Mouse (Mus musculus): ENCODE measurements around the gene Fgf2.
A peak's percentile ranks its signal among the peaks of the same experiment; 100 is the strongest.

The Fgf2 gene

DNA sequence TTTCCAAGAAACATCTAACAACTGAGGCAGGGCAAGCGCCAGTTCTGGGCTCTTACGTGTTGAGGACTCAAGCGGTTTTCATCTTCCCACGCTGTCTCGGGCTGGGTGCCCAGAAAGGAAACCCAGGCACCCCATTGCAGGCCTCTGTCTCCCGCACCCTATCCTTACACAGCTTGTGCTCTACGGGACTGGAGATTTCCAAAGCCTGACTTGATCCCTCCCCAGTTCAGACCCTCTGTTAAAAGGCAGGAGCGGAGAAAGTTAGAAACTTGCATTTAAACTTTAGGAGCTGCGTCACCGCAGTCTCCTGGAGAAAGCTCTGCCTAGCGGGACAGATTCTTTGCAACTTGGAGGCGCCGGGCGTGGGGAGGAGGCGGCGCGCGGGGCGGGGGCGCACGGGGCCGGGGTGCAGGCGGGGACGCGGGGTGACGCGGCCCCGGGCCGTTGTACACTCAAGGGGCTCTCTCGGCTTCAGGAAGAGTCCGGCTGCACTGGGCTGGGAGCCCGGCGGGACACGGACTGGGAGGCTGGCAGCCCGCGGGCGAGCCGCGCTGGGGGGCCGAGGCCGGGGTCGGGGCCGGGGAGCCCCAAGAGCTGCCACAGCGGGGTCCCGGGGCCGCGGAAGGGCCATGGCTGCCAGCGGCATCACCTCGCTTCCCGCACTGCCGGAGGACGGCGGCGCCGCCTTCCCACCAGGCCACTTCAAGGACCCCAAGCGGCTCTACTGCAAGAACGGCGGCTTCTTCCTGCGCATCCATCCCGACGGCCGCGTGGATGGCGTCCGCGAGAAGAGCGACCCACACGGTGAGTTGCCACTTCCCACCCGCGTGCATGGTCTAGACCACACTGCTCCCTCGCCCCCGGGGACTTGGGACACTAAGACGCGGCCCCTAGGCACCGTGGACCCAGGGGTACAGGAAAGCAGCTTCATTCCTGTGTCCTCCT lies at the start of gene Fgf2:
Fgf2 (plus strand) TSS at position 126 of the 945 bp plus-strand sequence.
- peak; percentile 22 for DNase-seq

DNA sequence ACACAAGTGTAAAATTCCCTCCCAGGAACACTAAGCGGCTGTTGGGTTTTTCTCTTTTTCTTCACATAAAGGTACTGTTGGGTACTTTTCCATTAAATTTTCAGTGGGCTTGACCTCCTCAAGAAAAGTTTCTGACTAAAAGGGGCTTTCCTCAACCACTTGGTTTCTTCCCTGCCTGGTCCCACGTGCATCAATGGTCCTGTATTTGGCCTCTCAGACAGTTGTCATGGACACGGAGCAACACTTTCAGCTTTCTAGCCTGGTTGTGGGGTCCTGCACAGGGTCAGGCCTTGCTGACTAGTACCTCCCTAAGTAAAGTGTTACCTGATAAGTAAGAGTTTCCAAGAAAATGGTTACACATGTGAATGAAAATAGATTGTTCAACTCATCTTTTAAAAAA lies 48.7 kb upstream of the Fgf2 start:
- DNase-seq, result no peak

DNA sequence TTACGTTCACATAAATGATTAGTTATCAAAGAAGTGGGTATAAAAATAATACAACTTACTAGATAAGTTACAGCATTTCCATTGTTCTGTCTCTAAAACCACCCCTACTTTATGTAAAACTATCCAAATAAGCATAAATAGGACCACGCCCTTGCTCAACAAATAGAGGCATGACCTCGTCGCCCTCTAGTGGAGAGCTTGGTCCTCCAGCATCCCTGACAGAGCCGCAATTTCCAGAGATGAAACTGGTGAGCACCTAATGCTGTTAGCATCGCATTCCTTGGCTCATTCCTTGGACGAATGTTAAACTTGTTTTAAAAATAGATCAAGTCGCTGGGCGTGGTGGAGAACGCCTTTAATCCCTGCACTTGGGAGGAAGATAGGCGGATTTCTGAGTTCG lies 45.5 kb upstream of the Fgf2 start:
- peak; percentile 65 for DNase-seq

DNA sequence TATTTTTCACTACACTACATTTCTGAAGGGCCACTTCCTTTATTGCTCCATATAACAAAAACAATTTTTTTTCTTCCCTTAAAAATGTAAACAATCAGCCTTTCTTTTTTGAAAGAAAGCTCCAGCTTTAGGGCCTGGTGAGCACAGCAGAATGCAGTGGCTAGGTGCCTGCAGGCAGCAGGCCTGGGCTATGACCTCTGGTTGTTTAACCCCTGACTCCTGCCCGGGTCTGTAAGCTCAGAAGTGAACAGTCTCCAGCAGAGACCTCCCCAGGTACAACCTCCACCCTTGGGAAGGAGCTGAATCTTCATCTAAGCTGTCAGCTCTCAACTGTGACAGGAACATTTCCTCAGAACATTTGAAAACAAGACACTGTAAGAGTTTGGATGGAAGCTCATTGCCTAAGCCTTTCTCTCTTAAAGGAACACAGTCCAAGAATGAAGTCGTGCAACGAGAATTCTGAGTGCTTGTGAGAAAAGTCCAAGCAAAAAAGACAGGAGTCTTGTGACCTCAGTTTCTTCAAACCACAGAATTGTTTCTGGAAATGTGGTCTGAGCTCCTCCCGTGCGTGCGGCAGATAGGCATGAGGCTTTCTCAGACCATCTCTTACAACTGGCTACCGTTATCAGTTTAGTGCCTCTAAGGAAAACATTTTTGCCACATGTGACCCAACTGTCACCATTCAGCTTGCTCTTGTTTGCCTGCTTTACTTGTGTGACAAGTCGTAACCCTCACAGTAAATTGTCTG lies 44.6 kb upstream of the Fgf2 start:
- DNase-seq, result no peak

DNA sequence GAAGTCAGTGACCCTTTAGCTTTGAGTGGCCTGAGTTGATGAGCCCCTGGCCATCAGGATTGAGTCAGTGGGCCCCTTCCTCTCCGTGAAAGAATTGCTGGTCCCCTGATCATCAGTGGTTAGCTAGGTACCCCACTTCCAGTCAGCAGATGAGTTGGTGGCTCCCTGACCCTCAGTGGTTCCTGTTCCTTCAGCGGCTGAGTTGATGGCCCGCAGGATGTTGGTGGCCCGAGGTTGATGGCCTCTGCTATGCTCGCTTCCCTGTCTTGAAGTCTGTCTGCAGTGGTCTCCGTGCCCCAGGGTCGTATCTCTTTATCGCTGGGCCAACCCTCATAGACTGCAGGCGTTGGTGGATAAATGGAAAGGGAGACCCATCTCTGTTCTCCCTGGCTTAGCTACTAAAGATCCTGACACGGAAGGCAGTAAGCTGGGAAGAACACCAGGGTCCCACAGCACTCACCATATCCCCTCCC lies 36.2 kb upstream of the Fgf2 start:
- no peak for DNase-seq

DNA sequence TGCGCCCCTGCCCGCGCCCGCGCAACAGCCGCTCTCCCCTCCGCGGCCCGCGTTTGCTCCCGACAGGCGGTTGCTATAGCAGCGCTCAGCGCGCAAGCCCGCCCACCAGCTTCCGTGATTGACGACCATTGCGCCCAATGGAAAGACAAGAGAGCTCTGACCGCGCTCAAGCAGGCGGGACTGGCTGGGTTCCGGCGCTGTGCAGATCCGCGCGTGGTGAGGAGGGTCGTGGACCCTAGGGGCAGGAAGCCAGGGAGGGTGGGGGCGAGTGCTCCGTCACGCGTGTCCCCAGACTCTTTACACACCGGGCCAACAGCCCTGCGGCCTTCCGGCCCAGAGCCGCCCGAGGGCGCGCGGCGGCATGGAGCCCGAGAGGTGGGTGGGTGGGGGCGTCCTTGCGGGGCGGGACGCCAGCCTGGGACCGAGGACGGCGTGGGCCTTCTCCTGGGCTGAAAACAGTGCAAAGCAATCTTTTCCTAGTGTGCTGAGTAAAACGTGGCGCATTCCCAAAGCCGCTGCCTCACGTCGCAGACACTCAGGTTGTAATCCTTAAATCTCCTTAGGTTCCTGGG lies 35.7 kb upstream of the Fgf2 start, which contains the start of the genes Bbs12 and Cetn4:
Bbs12 (plus strand) TSS at position 185 of the 572 bp plus-strand sequence.
Cetn4 (minus strand) TSS at position 339 of the 572 bp plus-strand sequence.
- DNase-seq, result peak; percentile 98

DNA sequence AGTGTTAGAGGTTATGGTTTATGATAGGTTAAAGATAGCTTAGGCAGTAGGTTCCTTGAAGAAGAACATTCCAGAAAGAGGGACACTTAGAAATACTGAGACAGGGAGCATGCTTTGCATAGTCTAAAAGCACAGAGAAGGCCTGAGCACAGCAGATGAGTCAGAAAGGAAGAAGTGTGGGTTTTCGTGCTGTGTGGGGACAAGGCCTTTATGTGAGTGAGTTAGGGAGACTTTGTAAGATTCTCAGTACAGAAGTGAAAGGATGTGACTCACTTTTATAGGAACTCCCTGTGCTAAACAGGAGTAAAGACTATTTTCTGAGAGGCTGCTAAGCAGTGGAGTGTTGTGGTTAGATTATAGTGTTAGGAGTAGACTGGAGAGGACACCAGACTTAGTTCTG lies 34.8 kb upstream of the Fgf2 start:
- peak; percentile 19 for DNase-seq

DNA sequence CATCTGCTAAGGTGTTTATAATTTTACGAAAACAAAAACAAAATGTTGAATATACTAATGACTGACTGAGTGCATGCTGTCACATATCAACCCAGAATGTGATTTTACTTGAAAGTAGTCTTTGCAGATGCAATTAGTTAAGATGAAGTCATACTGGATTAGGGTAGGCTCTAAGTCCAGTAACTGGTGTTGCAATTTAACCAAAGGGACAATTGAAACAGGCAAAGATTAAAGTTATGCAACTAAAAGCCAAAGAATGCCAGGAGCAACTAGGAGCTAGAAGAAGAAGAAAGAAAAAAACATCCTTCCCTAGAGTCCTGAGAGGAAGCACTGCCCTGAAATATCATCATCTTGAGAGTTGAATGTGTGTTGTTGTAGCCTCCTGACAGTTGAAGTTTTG lies 31.9 kb upstream of the Fgf2 start:
- DNase-seq, result no peak

DNA sequence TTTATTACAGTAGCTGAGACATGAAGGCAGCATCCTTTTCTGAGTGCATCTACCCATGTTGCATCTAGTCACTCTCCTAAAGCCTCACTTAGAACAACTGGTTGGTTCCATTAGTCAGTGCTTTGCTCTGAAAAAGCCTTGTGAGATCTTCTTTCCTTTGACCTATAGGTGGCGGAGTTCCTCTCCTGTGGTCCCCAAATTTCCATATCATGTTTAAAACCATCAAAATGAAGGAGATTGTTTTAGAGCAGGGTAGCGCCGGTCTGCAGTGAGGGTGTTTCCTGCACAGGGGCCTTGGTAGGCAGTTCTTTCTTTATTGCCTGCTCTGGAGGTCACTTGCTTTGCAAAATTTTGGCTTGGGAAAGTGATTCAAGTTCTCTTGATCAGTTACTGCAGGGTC lies 23.8 kb upstream of the Fgf2 start:
- peak; percentile 14 for DNase-seq

DNA sequence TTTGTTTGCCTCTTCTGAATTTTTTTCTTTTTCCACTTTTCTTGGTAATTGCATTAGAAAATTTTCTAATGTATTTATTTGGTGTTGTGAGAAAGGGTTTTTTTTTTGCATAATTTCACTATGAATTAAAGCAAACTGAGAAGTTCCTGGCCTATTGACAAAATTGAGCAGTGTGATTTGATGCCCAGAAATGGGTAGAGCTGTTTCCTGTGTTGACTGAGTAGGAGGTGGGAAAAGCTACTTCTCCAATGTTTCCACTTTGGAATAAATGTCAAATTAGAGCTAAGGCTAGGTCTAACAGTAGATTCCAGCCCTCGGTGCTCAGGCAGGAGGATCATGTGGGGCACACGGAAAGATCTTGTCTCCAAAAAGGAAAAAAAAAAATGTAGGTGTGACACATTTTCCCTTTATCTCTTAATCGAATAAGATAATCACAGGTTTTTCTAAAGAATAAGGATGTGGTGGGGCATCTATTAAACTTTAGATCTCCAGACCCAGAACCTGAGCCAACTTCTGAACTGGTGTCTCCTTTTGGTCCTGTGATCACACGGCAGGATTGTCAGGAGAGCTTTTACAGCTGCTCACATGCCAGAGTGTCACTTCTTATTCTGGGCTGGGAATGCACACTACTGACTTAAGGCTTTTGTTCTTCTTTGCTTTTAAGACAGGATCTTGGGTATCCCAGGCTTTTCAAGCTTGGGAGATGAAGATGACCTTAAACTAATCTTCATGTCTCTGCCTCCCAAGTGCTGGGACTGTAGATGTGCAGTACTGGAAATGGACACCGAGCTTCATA lies 22.6 kb upstream of the Fgf2 start:
- no peak for DNase-seq

DNA sequence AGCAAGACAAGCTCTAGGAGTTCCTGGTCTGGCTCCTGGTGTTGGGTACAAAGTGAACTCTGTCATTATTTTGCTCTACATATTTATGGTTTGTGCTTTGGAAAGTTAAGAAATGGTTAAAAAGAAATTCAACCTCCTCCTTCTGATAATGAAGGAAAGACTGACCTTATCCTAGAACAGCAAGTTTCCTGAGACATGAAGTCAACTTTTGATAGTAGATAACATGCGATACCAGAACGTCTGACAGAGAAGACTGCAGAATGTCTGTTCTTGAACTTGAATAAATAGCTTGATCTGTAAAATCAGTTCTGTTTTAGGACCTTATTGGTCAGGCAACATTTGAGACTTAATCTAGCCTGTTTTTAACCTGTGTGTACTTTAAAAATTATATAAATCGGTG lies 21.5 kb upstream of the Fgf2 start:
- DNase-seq, result no peak

DNA sequence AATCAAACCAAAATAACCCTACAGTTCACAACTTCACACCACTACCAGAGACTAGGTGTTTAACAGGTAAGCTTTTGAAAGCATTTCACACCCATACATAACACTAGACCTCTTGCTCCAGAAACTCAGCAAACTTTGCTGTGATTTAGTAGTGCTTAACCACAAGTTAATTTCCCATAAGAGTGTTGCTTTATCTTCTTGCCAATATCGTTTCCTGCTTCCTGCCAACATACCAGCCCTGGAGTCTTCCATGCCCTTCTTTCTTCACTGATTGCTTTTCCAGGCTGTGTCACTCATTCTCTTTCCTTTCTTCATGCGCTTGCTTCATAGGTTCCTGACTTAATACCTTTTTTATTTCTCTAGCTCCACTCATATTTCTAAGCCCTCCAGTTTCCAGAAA lies 19.7 kb upstream of the Fgf2 start:
- DNase-seq, result no peak

DNA sequence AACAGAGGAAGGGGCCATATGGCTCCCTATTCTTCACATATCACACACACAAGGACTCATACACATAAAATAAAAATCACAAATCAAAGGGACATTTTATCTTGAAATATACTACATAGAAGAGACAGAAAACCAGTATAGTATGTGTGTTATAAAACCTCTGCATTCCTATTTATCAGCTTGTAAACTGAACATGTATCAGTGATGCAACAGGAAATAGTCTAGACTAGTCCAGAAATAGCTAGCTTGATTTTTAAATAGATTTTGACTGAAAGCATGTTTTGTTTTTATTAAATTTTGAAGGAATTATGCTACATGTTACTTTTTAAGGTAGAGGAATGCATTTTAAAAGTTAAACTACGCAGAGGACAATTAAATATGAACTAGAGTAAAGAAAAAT lies 18.2 kb upstream of the Fgf2 start:
- DNase-seq, result no peak

DNA sequence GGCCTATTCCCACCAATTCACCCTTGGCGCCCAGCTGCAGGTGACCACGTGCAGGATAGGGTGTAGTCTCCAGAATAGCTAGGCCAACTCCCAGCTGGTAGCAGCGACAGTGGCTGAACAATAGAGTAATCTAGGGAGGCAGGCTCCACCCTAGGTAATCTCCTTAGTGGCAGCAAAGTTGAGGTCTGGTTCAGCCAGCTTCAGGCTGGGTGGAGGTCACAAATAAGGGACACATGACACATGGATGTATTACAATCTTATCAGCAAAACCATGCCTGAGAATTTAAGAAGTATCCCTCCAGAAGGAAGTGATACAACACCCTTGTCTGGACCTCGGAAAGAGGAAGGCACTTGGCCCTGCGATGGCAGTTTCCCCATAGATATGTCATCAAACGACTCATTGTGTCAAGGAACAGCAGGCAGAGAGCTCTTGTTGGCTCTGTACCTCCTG lies 16.1 kb upstream of the Fgf2 start:
- DNase-seq, result no peak

DNA sequence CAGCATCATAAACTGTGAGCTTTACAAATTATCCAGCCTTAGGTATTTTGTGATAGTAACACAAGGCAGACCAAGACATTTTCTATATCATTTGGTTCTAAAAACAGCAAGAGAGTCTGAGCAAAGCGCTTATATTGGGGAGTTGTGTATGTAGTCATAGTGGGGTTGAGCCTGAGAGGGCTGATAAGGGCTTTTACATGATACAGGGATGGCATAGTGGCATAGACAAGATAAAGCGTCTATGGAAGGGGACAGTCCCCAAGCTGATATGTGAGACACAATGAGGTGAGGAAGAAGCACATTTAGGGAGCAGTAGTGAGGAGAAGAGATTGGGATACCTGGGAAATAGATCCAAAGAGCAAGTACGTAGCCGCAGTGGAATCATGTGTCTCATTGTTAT lies 14.1 kb upstream of the Fgf2 start:
- DNase-seq, result no peak

DNA sequence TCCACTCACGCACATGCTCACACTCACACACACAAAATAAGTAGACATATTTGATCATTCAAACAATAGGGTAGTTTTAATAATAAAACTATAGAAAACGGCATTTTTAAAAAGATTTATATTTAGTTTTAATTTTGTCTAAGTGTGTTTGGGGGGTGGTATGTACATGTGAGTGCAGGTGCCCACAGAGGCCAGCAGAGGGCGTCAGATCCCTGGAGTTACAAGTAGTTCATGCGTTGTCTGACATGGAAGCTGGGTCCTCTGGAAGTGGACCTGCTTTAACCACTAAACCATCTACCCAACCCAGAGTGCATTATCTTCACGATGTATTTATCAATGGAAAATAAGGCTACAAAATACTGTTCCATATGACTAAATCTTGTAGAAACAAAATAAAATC lies 7.0 kb upstream of the Fgf2 start:
- DNase-seq, result peak; percentile 29

DNA sequence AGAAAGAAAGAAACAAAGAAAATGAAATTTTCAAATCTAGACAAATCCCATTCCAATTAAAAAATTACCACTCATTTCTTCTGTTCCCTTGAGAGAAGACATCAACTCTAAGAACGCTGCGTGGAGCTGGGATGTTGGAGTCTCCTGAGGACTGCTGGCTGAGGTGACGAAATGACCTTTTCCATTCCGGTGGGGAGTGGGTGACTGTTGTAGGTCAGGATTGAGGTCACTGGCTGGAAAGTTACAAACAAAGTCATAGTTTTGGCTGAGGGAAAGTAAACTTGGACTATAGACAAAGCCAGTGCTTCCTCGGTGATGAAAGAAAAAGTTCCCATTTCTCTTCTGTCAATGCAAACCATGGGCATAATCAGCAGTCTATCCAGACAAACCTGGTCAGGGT lies 5.3 kb upstream of the Fgf2 start:
- no peak for DNase-seq

DNA sequence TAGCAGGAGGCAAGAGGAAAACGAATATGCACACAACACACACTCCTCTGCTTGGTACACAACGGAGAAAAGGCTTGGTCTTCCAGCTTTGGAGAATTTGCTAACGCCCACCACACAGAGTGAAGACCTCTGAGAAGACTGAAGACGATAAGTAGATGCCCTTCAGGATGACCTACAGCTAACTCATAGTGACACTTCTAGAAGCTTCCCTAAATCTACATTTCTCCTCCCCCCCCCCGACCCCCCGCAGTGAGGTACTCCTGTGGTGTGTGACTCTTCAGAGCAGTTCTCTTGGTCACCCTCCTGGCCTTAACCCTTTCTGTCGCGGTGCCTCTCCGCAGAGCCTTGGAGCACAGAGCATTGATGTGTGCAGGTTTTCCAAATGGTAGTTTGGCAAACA lies 475 bp upstream of the Fgf2 start:
- no peak for DNase-seq

DNA sequence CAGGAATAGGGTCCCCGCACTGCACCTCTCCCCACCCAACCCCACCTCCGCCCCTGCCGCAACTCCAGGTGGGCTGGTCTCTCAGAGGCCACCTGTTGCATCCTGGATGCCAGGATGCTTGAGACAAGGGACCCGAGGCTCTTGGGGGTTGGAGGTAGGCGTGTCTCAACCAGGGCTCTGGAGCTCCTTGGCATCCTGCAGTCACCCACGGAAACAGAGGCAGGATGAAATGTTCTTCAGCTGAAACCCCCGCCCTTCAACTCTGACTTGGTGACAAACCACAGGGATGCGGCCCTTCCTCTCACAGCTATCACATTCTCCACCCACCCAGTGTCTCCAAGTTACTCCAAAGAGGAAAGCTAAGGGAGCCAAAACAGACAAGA lies 1.0 kb downstream of the Fgf2 start:
- DNase-seq, result no peak

DNA sequence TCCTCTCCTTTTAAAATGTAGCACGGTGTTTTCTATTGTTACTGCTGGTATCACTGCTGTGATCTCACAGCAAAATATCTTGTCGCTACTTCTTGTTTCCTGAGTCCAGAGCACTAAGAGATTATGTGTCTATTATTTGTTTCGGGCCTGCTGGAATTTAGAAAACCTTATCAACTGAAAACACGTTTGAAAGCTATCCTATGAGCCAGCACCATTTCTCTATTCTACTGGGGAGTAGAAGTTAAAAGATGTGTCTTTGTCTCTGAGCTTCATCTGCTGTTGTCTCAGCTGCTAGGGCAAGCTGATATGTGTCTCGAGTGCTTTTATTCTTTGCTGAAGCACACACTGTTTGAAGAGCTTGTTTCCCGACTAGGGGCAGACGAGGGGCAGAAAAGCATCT lies 2.2 kb downstream of the Fgf2 start:
- DNase-seq, result no peak

DNA sequence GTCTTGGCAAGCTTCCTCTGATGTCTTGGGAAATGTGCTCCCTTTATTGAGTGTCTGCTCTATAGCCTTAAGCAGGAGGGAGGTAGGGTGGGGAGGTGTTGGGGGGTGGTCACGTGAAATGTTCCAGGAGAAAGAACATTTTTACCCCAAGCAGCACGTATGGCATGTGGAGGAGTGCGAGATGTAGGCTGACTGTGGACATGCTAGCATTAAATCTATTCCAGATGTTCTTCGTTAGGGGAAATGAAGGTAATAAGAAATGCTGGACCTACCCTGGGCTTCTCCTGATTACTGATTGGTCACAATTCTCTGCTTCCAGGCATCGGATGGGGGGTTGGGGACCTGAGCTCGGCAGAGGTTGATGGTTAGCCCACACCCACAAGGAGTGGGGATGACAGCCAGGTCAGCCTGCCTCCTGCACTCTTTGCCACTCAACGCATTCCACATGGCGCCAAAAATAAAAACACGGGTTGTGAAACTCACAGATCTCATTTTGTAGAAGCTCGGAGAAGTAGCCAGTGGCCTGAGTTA lies 5.9 kb downstream of the Fgf2 start:
- no peak for DNase-seq

DNA sequence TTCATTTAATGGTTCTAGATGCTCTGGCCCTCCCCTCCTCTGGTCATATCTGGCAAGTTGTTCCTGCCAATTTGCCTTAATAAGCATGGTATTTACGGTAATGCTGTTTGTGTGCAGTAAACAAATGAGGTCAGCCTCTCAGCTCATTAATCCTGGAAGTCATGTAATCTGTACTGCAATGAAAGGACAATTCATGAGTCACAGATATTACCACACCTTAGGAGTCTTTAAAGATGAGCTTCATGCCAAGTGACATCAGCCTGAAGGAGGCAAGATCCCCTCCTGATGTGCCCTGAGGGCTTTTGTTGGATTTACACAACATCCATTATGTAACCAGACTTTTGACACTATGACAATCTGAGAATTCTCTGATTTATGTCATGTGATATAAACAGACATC lies 6.6 kb downstream of the Fgf2 start:
- no peak for DNase-seq

Measured in thymus, postnatal 14 days (tissue).